Mouse (Mus musculus) heart, postnatal 0 days (tissue): Measurements from ENCODE around the gene Slc35b4.

Source experiments
- CTCF ChIP-seq: IDR thresholded peaks from 2 replicates; pipeline ENCODE4 v1.5.1; 2016; ENCODE audit warnings: antibody characterized with exemption, control low read depth, low read depth
- EP300 ChIP-seq: IDR thresholded peaks from 2 replicates; pipeline ENCODE4 v1.6.1; 2016; ENCODE audit warnings: antibody characterized with exemption, low read depth

GRCm38 (mm10) chr6:34225004-34225599 lies 48.2 kb upstream of the Slc35b4 start:
- TF ChIP-seq CTCF (no peak), EP300 (no peak)
